Mouse (Mus musculus) erythroblast, embryonic 14.5 days (primary cell): ENCODE results near the gene Ptprn2.

Experiments
- GATA1 ChIP-seq: IDR thresholded peaks from 2 replicates; pipeline ENCODE4 v1.6.1; 2012; ENCODE audit warnings: low read length, inconsistent platforms, mixed read lengths
- TAL1 ChIP-seq: IDR thresholded peaks from 3 replicates; pipeline ENCODE4 v1.6.1; 2012; ENCODE audit warnings: low read length, inconsistent platforms, mixed read lengths

- TF ChIP-seq GATA1: no peak
- TF ChIP-seq TAL1: no peak
Observed at GRCm38 (mm10) chr12:117083856-117084701, 598.6 kb downstream of the Ptprn2 start.
